Mouse (Mus musculus) liver, adult 2 months (tissue): ENCODE measurements around the gene Apba3. TPM values are rescaled to one million over a fixed set of nuclear protein-coding genes. Genes with fewer than 3 reads are reported as not detected.

Source experiments
- DNase-seq: peaks from one replicate; pipeline ENCODE4 v3.0.0-alpha.2; 2011; ENCODE audit warnings: low read depth, low spot score; ENCODE audit errors: extremely low read depth
- H3K27ac ChIP-seq: fragments of 200-500 bp; replicated peaks from 2 replicates; pipeline ENCODE4 v1.5.1; 2012; ENCODE audit warnings: low read depth, mild to moderate bottlenecking, control low read depth, inconsistent platforms, low read length; ENCODE audit not compliant: insufficient read depth
- H3K27me3 ChIP-seq: fragments of 200-500 bp; 2 replicates; pipeline ENCODE4 v1.6.1; 2012; ENCODE audit warnings: mild to moderate bottlenecking, moderate library complexity, low read length, inconsistent platforms; ENCODE audit not compliant: control insufficient read depth, insufficient read depth
- H3K36me3 ChIP-seq: fragments of 200-500 bp; 2 replicates; pipeline ENCODE4 v1.6.1; 2012; ENCODE audit warnings: low read length, inconsistent platforms; ENCODE audit not compliant: control insufficient read depth, insufficient read depth
- H3K4me1 ChIP-seq: fragments of 200-500 bp; 2 replicates; pipeline ENCODE4 v1.6.1; 2011; ENCODE audit warnings: low read length; ENCODE audit not compliant: control insufficient read depth, insufficient read depth
- H3K4me3 ChIP-seq: fragments of 200-500 bp; 2 replicates; pipeline ENCODE4 v1.5.1; 2011; ENCODE audit warnings: low read depth, mild to moderate bottlenecking, control low read depth, low read length, moderate library complexity; ENCODE audit not compliant: insufficient read depth
- H3K79me2 ChIP-seq: fragments of 200-500 bp; 2 replicates; pipeline ENCODE4 v1.6.1; 2012; ENCODE audit warnings: inconsistent platforms, mild to moderate bottlenecking, low read length, moderate library complexity; ENCODE audit not compliant: control insufficient read depth, insufficient read depth
- H3K9ac ChIP-seq: fragments of 200-500 bp; 2 replicates; pipeline ENCODE4 v1.6.1; 2012; ENCODE audit warnings: low read depth, mild to moderate bottlenecking, control low read depth, inconsistent platforms, low read length
- CTCF ChIP-seq: fragments of 200-500 bp; IDR thresholded peaks from 2 replicates; pipeline ENCODE4 v1.5.1; 2011; ENCODE audit warnings: low read depth, low read length, control low read depth
- POLR2A ChIP-seq: fragments of 200-500 bp; IDR thresholded peaks from 2 replicates; pipeline ENCODE4 v1.6.1; 2011; ENCODE audit warnings: low read length, control low read depth; ENCODE audit not compliant: insufficient read depth; ENCODE audit errors: extremely low read depth
- WGBS: fragments of 180-500 bp; shearing (Covaris S2); methylation state at CpG from one replicate; pipeline ENCODE4 v1.1.7; 2018; 5-methylcytosine and 5-hydroxymethylcytosine counted together
- polyA plus RNA-seq: library from polyadenylated mRNA; depleted of rRNA; stranded (reverse); fragments of >200 nt; gene quantifications from 2 replicates; pipeline ENCODE4 v1.2.3, GENCODE M21; 2012
- total RNA-seq: library from RNA; depleted of rRNA; stranded (reverse); fragments of >200 nt; gene quantifications from 2 replicates; pipeline ENCODE4 v1.2.3, GENCODE M21; 2014

Apba3 gene
- total and polyA plus RNA-seq, 2 experiments = 30.5 to 143 TPM

- Histone ChIP-seq H3K4me1 (peaks cover 13% of the 10 kb centered on the region), H3K9ac (0 out of 2 replicates have a peak overlapping the region, but pooled peaks have one; percentile 9), H3K4me3 (no peak overlapping the region), H3K79me2 (no peaks in the 10 kb centered on the region), H3K36me3 (no peaks in the 10 kb centered on the region), H3K27ac (peak overlapping the region; percentile 84), H3K27me3 (peaks cover 4% of the 10 kb centered on the region; the same call in 1 of the 2 replicates)
- TF ChIP-seq POLR2A = no peak
- TF ChIP-seq CTCF = no peak
- 52% methylated on average over 6 of the region's 6 CpGs for WGBS
- DNase-seq = no peak
Observed at GRCm38 (mm10) chr10:81234206-81234605, 32.6 kb upstream of the Apba3 start.

- H3K4me3 ChIP-seq = no peak overlapping the region
- 0 out of 2 replicates have a peak, but pooled peaks cover 9% of the 10 kb centered on the region for H3K27me3 ChIP-seq
- no peak for TF ChIP-seq CTCF
- no peak for TF ChIP-seq POLR2A
- peaks cover 13% of the 10 kb centered on the region for H3K4me1 ChIP-seq
- WGBS = 86% methylated on average over 12 of the region's 12 CpGs
- H3K9ac ChIP-seq = no peak overlapping the region
- no peaks in the 10 kb centered on the region for H3K36me3 ChIP-seq
- no peak overlapping the region for H3K27ac ChIP-seq
- DNase-seq = no peak
- H3K79me2 ChIP-seq = no peaks in the 10 kb centered on the region
Observed at GRCm38 (mm10) chr10:81236471-81237268, 30.1 kb upstream of the Apba3 start.

GRCm38 (mm10) chr10:81238618-81239017 is 28.1 kb upstream of the Apba3 start:
- Histone ChIP-seq H3K36me3 (no peaks in the 10 kb centered on the region), H3K27ac (no peak overlapping the region), H3K4me1 (peaks cover 11% of the 10 kb centered on the region), H3K27me3 (0 out of 2 replicates have a peak, but pooled peaks cover 9% of the 10 kb centered on the region), H3K9ac (no peak overlapping the region), H3K79me2 (no peaks in the 10 kb centered on the region), H3K4me3 (no peak overlapping the region)
- 98% methylated on average over 2 of the region's 2 CpGs for WGBS
- no peak for DNase-seq
- TF ChIP-seq CTCF (no peak), POLR2A (no peak)

GRCm38 (mm10) chr10:81240876-81241275 is 25.9 kb upstream of the Apba3 start:
- H3K79me2 ChIP-seq = no peaks in the 10 kb centered on the region
- no peaks in the 10 kb centered on the region for H3K36me3 ChIP-seq
- H3K9ac ChIP-seq = no peak overlapping the region
- WGBS = 38% methylated on average over 13 of the region's 13 CpGs
- H3K27ac ChIP-seq = no peak overlapping the region
- H3K4me1 ChIP-seq = no peaks in the 10 kb centered on the region
- H3K4me3 ChIP-seq = no peak overlapping the region
- 0 out of 2 replicates have a peak, but pooled peaks cover 9% of the 10 kb centered on the region for H3K27me3 ChIP-seq
- peak; percentile 26 for DNase-seq
- no peak for TF ChIP-seq POLR2A
- peak; percentile 78 for TF ChIP-seq CTCF

- WGBS = 87% methylated on average over 16 of the region's 16 CpGs
- H3K9ac ChIP-seq = no peak overlapping the region
- H3K27me3 ChIP-seq = 0 out of 2 replicates have a peak, but pooled peaks cover 9% of the 10 kb centered on the region
- H3K36me3 ChIP-seq = no peaks in the 10 kb centered on the region
- no peak overlapping the region for H3K27ac ChIP-seq
- TF ChIP-seq POLR2A (no peak), CTCF (no peak)
- no peak overlapping the region for H3K4me3 ChIP-seq
- no peaks in the 10 kb centered on the region for H3K79me2 ChIP-seq
- no peaks in the 10 kb centered on the region for H3K4me1 ChIP-seq
- DNase-seq = no peak
Observed at GRCm38 (mm10) chr10:81242021-81242420, 24.7 kb upstream of the Apba3 start.

- H3K27me3 ChIP-seq = 0 out of 2 replicates have a peak, but pooled peaks cover 9% of the 10 kb centered on the region
- TF ChIP-seq POLR2A (no peak), CTCF (no peak)
- whole genome bisulfite sequencing = 86% methylated on average over 4 of the region's 4 CpGs
Observed at GRCm38 (mm10) chr10:81244146-81244545, 22.6 kb upstream of the Apba3 start.

More at GRCm38 (mm10) chr10:81244146-81244545, 22.6 kb upstream of the Apba3 start:
- no peaks in the 10 kb centered on the region for H3K36me3 ChIP-seq
- no peak for DNase-seq
- H3K9ac ChIP-seq = no peak overlapping the region
- no peaks in the 10 kb centered on the region for H3K4me1 ChIP-seq
- no peak overlapping the region for H3K27ac ChIP-seq
- no peaks in the 10 kb centered on the region for H3K79me2 ChIP-seq
- H3K4me3 ChIP-seq = no peak overlapping the region
